Mouse (Mus musculus) limb, embryonic 15.5 days (tissue): ENCODE measurements around the gene Fgf14. TPM values are rescaled to one million over a fixed set of nuclear protein-coding genes. Genes with fewer than 3 reads are reported as not detected.
A peak's percentile ranks its signal among the peaks of the same experiment; 100 is the strongest.

ENCODE experiments used
- ATAC-seq: fragments of 200-750 bp; cut with Nextera tagmentation; 2 replicates; pipeline ENCODE4 v1.8.0; 2017; ENCODE audit warnings: low read depth, moderate TSS enrichment; ENCODE audit not compliant: insufficient number of reproducible peaks, low FRiP score, low TSS enrichment
- H3K27ac ChIP-seq: fragments of 300-500 bp; sonication (generic); 2 replicates; pipeline ENCODE4 v1.5.1; 2015; ENCODE audit warnings: moderate library complexity, mild to moderate bottlenecking, inconsistent platforms
- H3K27me3 ChIP-seq: fragments of 300-500 bp; sonication (generic); 2 replicates; pipeline ENCODE4 v1.6.1; 2015; ENCODE audit warnings: inconsistent platforms
- H3K36me3 ChIP-seq: fragments of 300-500 bp; sonication (generic); 2 replicates; pipeline ENCODE4 v1.6.1; 2015; ENCODE audit warnings: inconsistent platforms
- H3K4me1 ChIP-seq: fragments of 300-500 bp; sonication (generic); 2 replicates; pipeline ENCODE4 v1.6.1; 2015; ENCODE audit warnings: inconsistent platforms
- H3K4me2 ChIP-seq: fragments of 300-500 bp; sonication (generic); 2 replicates; pipeline ENCODE4 v1.6.1; 2015; ENCODE audit warnings: mild to moderate bottlenecking, inconsistent platforms
- H3K4me3 ChIP-seq: fragments of 300-500 bp; sonication (generic); 2 replicates; pipeline ENCODE4 v1.5.1; 2015; ENCODE audit warnings: mild to moderate bottlenecking, inconsistent platforms
- H3K9ac ChIP-seq: fragments of 300-500 bp; sonication (generic); 2 replicates; pipeline ENCODE4 v1.6.1; 2015; ENCODE audit warnings: inconsistent platforms
- H3K9me3 ChIP-seq: fragments of 300-500 bp; sonication (generic); 2 replicates; pipeline ENCODE4 v1.6.1; 2016; ENCODE audit warnings: inconsistent platforms
- WGBS: fragments of 180-500 bp; shearing (Covaris S2); methylation state at CpG from one replicate; pipeline ENCODE4 v1.1.7; 2015; 5-methylcytosine and 5-hydroxymethylcytosine counted together
- polyA plus RNA-seq: library from polyadenylated mRNA; unstranded; fragments of >200 nt; fragmentation: Nextera tagmentation; extraction: Ambion mirVana; gene quantifications from 2 replicates; pipeline ENCODE4 v1.2.1, GENCODE M21; 2015

Gene Fgf14
- 0.50 and 0.62 TPM in 2 replicates for polyA plus RNA-seq

- 17% methylated on average over 12 of the region's 12 CpGs for WGBS
- Histone ChIP-seq H3K27me3 (peaks cover 24% of the 10 kb centered on the region), H3K4me3 (peak within 1 kb of the TSS; percentile 30), H3K4me2 (peak within 1 kb of the TSS; percentile 53), H3K4me1 (peaks cover 11% of the 10 kb centered on the region), H3K36me3 (no peaks in the 10 kb centered on the region), H3K9me3 (no peaks in the 10 kb centered on the region), H3K9ac (no peak within 1 kb of the TSS), H3K27ac (no peak within 1 kb of the TSS)
- ATAC-seq: no peak
These were observed at the start of gene Fgf14 for GRCm38 (mm10) chr14:124676506-124677177. Fgf14 (minus strand) TSS chr14:124677127.

- peak; percentile 48; the same call in 1 of the 2 replicates for ATAC-seq
- Histone ChIP-seq H3K27ac (no peak overlapping the region), H3K4me2 (peak overlapping the region; percentile 53), H3K9me3 (no peaks in the 10 kb centered on the region), H3K4me1 (peaks cover 11% of the 10 kb centered on the region), H3K27me3 (peaks cover 24% of the 10 kb centered on the region), H3K4me3 (peak overlapping the region; percentile 30), H3K9ac (no peak overlapping the region), H3K36me3 (no peaks in the 10 kb centered on the region)
- WGBS: 4% methylated on average over 10 of the region's 10 CpGs
These were observed 452 bp upstream of the Fgf14 start for GRCm38 (mm10) chr14:124677379-124677778.

- ATAC-seq: no peak
- H3K36me3 ChIP-seq: no peaks in the 10 kb centered on the region
- no peaks in the 10 kb centered on the region for H3K9me3 ChIP-seq
- H3K4me3 ChIP-seq: peak overlapping the region; percentile 28
- peaks cover 11% of the 10 kb centered on the region for H3K4me1 ChIP-seq
- peak overlapping the region; percentile 53 for H3K4me2 ChIP-seq
- H3K9ac ChIP-seq: no peak overlapping the region
- 15% methylated on average over 23 of the region's 23 CpGs for WGBS
- H3K27me3 ChIP-seq: peaks cover 24% of the 10 kb centered on the region
- H3K27ac ChIP-seq: no peak overlapping the region
These were observed 1.0 kb downstream of the Fgf14 start for GRCm38 (mm10) chr14:124675654-124676505.

- H3K27me3 ChIP-seq: peaks cover 24% of the 10 kb centered on the region
- peak overlapping the region; percentile 53 for H3K4me2 ChIP-seq
- peak overlapping the region; percentile 28 for H3K4me3 ChIP-seq
- 2% methylated on average over 21 of the region's 21 CpGs for WGBS
- no peaks in the 10 kb centered on the region for H3K9me3 ChIP-seq
- H3K4me1 ChIP-seq: peaks cover 11% of the 10 kb centered on the region
- H3K27ac ChIP-seq: no peak overlapping the region
- 0 out of 2 replicates have a peak, but pooled peaks have one; percentile 30 for ATAC-seq
- H3K36me3 ChIP-seq: no peaks in the 10 kb centered on the region
- H3K9ac ChIP-seq: no peak overlapping the region
These were observed 1.7 kb downstream of the Fgf14 start for GRCm38 (mm10) chr14:124675142-124675653.

GRCm38 (mm10) chr14:124674536-124675141 lies 2.3 kb downstream of the Fgf14 start:
- Histone ChIP-seq H3K4me2 (peak overlapping the region; percentile 53), H3K27me3 (peaks cover 24% of the 10 kb centered on the region), H3K9ac (no peak overlapping the region), H3K36me3 (no peaks in the 10 kb centered on the region), H3K9me3 (no peaks in the 10 kb centered on the region), H3K4me3 (peak overlapping the region; percentile 28), H3K4me1 (peaks cover 11% of the 10 kb centered on the region), H3K27ac (no peak overlapping the region)
- WGBS: 40% methylated on average over 8 of the region's 8 CpGs
- 0 out of 2 replicates have a peak, but pooled peaks have one; percentile 16 for ATAC-seq

- Histone ChIP-seq H3K4me3 (no peak overlapping the region), H3K9ac (no peak overlapping the region), H3K4me1 (no peaks in the 10 kb centered on the region), H3K36me3 (no peaks in the 10 kb centered on the region), H3K4me2 (no peak overlapping the region), H3K9me3 (no peaks in the 10 kb centered on the region), H3K27ac (no peak overlapping the region), H3K27me3 (peaks cover 4% of the 10 kb centered on the region; the same call in 1 of the 2 replicates)
- 18% methylated on average over 7 of the region's 7 CpGs for WGBS
- no peak for ATAC-seq
These were observed 7.2 kb downstream of the Fgf14 start for GRCm38 (mm10) chr14:124669739-124670138.

- no peak overlapping the region for H3K9ac ChIP-seq
- H3K9me3 ChIP-seq: no peaks in the 10 kb centered on the region
- WGBS: 59% methylated on average over 3 of the region's 3 CpGs
- no peaks in the 10 kb centered on the region for H3K27me3 ChIP-seq
- ATAC-seq: no peak
- no peaks in the 10 kb centered on the region for H3K36me3 ChIP-seq
- no peak overlapping the region for H3K4me3 ChIP-seq
- no peak overlapping the region for H3K4me2 ChIP-seq
- no peak overlapping the region for H3K27ac ChIP-seq
- H3K4me1 ChIP-seq: no peaks in the 10 kb centered on the region
These were observed 34.1 kb downstream of the Fgf14 start for GRCm38 (mm10) chr14:124642822-124643221.

- ATAC-seq: no peak
- 62% methylated on average over 2 of the region's 2 CpGs for WGBS
- H3K9ac ChIP-seq: no peak overlapping the region
These were observed 42.0 kb downstream of the Fgf14 start for GRCm38 (mm10) chr14:124634881-124635280.

GRCm38 (mm10) chr14:124613473-124613872 lies 63.5 kb downstream of the Fgf14 start:
- H3K4me3 ChIP-seq: no peak overlapping the region
- no peak overlapping the region for H3K27ac ChIP-seq
- no peaks in the 10 kb centered on the region for H3K4me1 ChIP-seq
- H3K9me3 ChIP-seq: no peaks in the 10 kb centered on the region
- 55% methylated on average over 2 of the region's 2 CpGs for WGBS
- H3K36me3 ChIP-seq: no peaks in the 10 kb centered on the region
- no peaks in the 10 kb centered on the region for H3K27me3 ChIP-seq
- H3K9ac ChIP-seq: no peak overlapping the region
- no peak overlapping the region for H3K4me2 ChIP-seq
- ATAC-seq: no peak

More at GRCm38 (mm10) chr14:124634881-124635280, 42.0 kb downstream of the Fgf14 start:
- Histone ChIP-seq H3K4me1 (no peaks in the 10 kb centered on the region), H3K27ac (no peak overlapping the region), H3K4me2 (no peak overlapping the region), H3K36me3 (no peaks in the 10 kb centered on the region), H3K4me3 (no peak overlapping the region), H3K27me3 (no peaks in the 10 kb centered on the region), H3K9me3 (no peaks in the 10 kb centered on the region)

- WGBS: 90% methylated on average over 2 of the region's 2 CpGs
- Histone ChIP-seq H3K36me3 (no peaks in the 10 kb centered on the region), H3K27me3 (no peaks in the 10 kb centered on the region), H3K4me1 (no peaks in the 10 kb centered on the region), H3K9ac (no peak overlapping the region), H3K4me3 (no peak overlapping the region), H3K9me3 (no peaks in the 10 kb centered on the region), H3K4me2 (no peak overlapping the region), H3K27ac (no peak overlapping the region)
- ATAC-seq: no peak
These were observed 70.8 kb downstream of the Fgf14 start for GRCm38 (mm10) chr14:124606036-124606711.

GRCm38 (mm10) chr14:124605031-124605743 lies 71.7 kb downstream of the Fgf14 start:
- 81% methylated on average over 1 of the region's 1 CpGs for WGBS
- Histone ChIP-seq H3K4me2 (no peak overlapping the region), H3K36me3 (no peaks in the 10 kb centered on the region), H3K9ac (no peak overlapping the region), H3K9me3 (no peaks in the 10 kb centered on the region), H3K27ac (no peak overlapping the region), H3K27me3 (no peaks in the 10 kb centered on the region), H3K4me3 (no peak overlapping the region), H3K4me1 (no peaks in the 10 kb centered on the region)
- ATAC-seq: no peak
